ENCODE assay signal across 9 mouse cellular contexts in the genomic region with DNA sequence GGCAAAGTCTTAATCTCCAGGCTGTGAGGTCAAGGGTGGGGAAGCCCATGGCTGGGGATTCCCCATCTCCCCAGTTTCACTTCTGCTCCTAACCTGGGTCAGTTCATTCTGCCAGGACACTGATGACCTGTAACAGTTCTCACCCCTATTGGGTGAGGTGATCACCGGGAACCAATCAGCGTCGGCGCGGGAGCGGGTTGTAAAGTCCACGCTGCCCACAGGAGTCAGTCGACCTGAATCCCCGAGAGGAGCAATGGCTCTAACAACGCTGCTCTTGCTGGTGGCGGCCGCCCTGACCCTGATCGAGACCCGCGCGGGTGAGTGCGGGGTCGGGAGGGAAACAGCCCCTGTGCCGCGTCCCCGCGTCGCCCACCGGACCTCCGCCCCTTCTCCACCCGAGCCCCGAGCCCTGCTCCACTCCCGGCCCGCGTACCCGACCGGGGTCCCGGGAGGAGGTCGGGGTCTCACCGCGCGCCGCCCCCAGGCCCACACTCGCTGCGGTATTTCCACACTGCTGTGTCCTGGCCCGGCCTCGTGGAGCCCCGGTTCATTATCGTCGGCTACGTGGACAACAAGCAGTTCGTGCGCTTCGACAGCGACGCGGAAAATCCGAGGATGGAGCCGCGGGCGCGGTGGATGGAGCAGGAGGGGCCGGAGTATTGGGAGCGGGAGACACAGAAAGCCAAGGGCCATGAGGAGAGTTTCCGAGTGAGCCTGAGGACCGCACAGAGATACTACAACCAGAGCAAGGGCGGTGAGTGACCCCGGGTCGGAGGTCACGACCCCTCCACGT. TPM values are rescaled to one million over a fixed set of nuclear protein-coding genes. Genes with fewer than 3 reads are reported as not detected.
DNase-seq lines count a peak whose midpoint lies in the region; ATAC-seq and TF ChIP-seq lines count a peak whose summit lies in the region.
"Not testable (repeated sequence)": the region's sequence is repeated elsewhere in the genome, so short reads cannot be mapped to it uniquely, and the experiment has no call there.
"Had no signal": no experiment of that assay in that cellular context is flagged by ENCODE, and none has a peak within 500 bp of the region (broad histone marks: within the 10 kb centered on the region; RNA-seq: fewer than 3 reads in every experiment).

A gene (plus strand): TSS at position 227 of the 793 bp plus-strand sequence.

- peak within 1 kb of the TSS; percentile 36; the same call in 1 of the 2 replicates for H3K9ac ChIP-seq in forebrain, embryonic 12.5 days
- not testable (repeated sequence) for H3K9ac ChIP-seq in heart, postnatal 0 days (replicated peaks; ENCODE audit: low read depth, low read length)
- peak within 1 kb of the TSS; percentile 37; the same call in 1 of the 2 replicates for H3K9ac ChIP-seq in kidney, embryonic 14.5 days (ENCODE audit: low read depth, low read length)
- peak within 1 kb of the TSS; percentile 47; the same call in 1 of the 2 replicates for H3K9ac ChIP-seq in liver, embryonic 13.5 days
- H3K9ac ChIP-seq in midbrain, embryonic 15.5 days: 0 out of 2 replicates have a peak within 1 kb of the TSS, but pooled peaks have one; percentile 23

- WGBS in forebrain, embryonic 12.5 days: 2% methylated on average over 57 of the region's 66 CpGs
- WGBS in heart, postnatal 0 days: 2% methylated on average over 51 of the region's 66 CpGs
- 1% methylated on average over 52 of the region's 66 CpGs for WGBS in kidney, embryonic 14.5 days
- WGBS in liver, embryonic 13.5 days (ENCODE audit: insufficient replicate concordance): 4% methylated on average over 62 of the region's 66 CpGs
- 1% methylated on average over 58 of the region's 66 CpGs for WGBS in midbrain, embryonic 15.5 days

- not testable (repeated sequence) for TF ChIP-seq EP300 in heart, postnatal 0 days (IDR thresholded peaks at IDR 0.05; ENCODE audit: low read depth)

- ATAC-seq in forebrain, embryonic 12.5 days (ENCODE audit: low FRiP score): peak; percentile 69; the same call in 1 of the 2 replicates
- peak; percentile 71 for ATAC-seq in heart, postnatal 0 days (ENCODE audit: insufficient read depth, low read depth)
- ATAC-seq in kidney, embryonic 14.5 days (ENCODE audit: low FRiP score, low TSS enrichment): peak; percentile 71
- ATAC-seq in liver, embryonic 13.5 days (ENCODE audit: low read depth): peak; percentile 79
- peak; percentile 77 for ATAC-seq in midbrain, embryonic 15.5 days (replicated peaks)

- not testable (repeated sequence) for H3K9me3 ChIP-seq in forebrain, embryonic 12.5 days; heart, postnatal 0 days (replicated peaks; ENCODE audit: control insufficient read depth, low read length); kidney, embryonic 14.5 days (ENCODE audit: control insufficient read depth, low read length); liver, embryonic 13.5 days (replicated peaks); midbrain, embryonic 15.5 days

- H3K4me1 ChIP-seq in forebrain, embryonic 12.5 days; heart, postnatal 0 days (ENCODE audit: control insufficient read depth, insufficient read depth); kidney, embryonic 14.5 days (ENCODE audit: control insufficient read depth, insufficient read depth, low read length); liver, embryonic 13.5 days (replicated peaks); midbrain, embryonic 15.5 days: not testable (repeated sequence)

- DNase-seq in 416B (ENCODE audit: low read depth): peak; percentile 81
- DNase-seq in adrenal gland, postnatal 25 days: peak; percentile 65
- DNase-seq in heart, postnatal 0 days (ENCODE audit: low spot score); liver, embryonic 13.5 days: not testable (repeated sequence)
- DNase-seq in spleen, postnatal 14 days (ENCODE audit: low spot score in 2 of 2): peak; percentile 35 to 51

- H3K4me3 ChIP-seq in forebrain, embryonic 12.5 days (replicated peaks): peak within 1 kb of the TSS; percentile 38
- H3K4me3 ChIP-seq in heart, postnatal 0 days (ENCODE audit: low read depth, low read length): peak within 1 kb of the TSS; percentile 41
- peak within 1 kb of the TSS; percentile 40 for H3K4me3 ChIP-seq in kidney, embryonic 14.5 days (ENCODE audit: low read length)
- peak within 1 kb of the TSS; percentile 39 for H3K4me3 ChIP-seq in liver, embryonic 13.5 days (replicated peaks)
- H3K4me3 ChIP-seq in midbrain, embryonic 15.5 days: peak within 1 kb of the TSS; percentile 39

- not testable (repeated sequence) for TF ChIP-seq CTCF in heart, postnatal 0 days (IDR thresholded peaks at IDR 0.05; ENCODE audit: low read depth)

- H3K36me3 ChIP-seq in forebrain, embryonic 12.5 days (replicated peaks); heart, postnatal 0 days (replicated peaks; ENCODE audit: control insufficient read depth, insufficient read depth, low read length); kidney, embryonic 14.5 days (ENCODE audit: control insufficient read depth, insufficient read depth, low read length); liver, embryonic 13.5 days; midbrain, embryonic 15.5 days (replicated peaks): not testable (repeated sequence)

- not testable (repeated sequence) for H3K27ac ChIP-seq in forebrain, embryonic 12.5 days; heart, postnatal 0 days (ENCODE audit: low read depth); kidney, embryonic 14.5 days (ENCODE audit: low read depth, low read length); liver, embryonic 13.5 days; midbrain, embryonic 15.5 days

- peak within 1 kb of the TSS; percentile 68 for H3K4me2 ChIP-seq in forebrain, embryonic 12.5 days
- H3K4me2 ChIP-seq in heart, postnatal 0 days (ENCODE audit: low read depth, low read length): peak within 1 kb of the TSS; percentile 59
- H3K4me2 ChIP-seq in kidney, embryonic 14.5 days (replicated peaks; ENCODE audit: low read depth, low read length): peak within 1 kb of the TSS; percentile 61
- H3K4me2 ChIP-seq in liver, embryonic 13.5 days: peak within 1 kb of the TSS; percentile 51
- peak within 1 kb of the TSS; percentile 69 for H3K4me2 ChIP-seq in midbrain, embryonic 15.5 days

- peaks cover 48% of the 10 kb centered on the region for H3K27me3 ChIP-seq in forebrain, embryonic 12.5 days
- peaks cover 26% of the 10 kb centered on the region for H3K27me3 ChIP-seq in heart, postnatal 0 days (ENCODE audit: control insufficient read depth, insufficient read depth, low read length)
- H3K27me3 ChIP-seq in kidney, embryonic 14.5 days (ENCODE audit: control insufficient read depth, insufficient read depth, low read length): peaks cover 17% of the 10 kb centered on the region
- peaks cover 47% of the 10 kb centered on the region for H3K27me3 ChIP-seq in liver, embryonic 13.5 days
- H3K27me3 ChIP-seq in midbrain, embryonic 15.5 days (replicated peaks): peaks cover 18% of the 10 kb centered on the region

RNA-seq across cellular contexts. Expression of the gene that starts here (rescaled TPM):
- total RNA-seq in adrenal gland, postnatal 25 days (2021): 2.1 TPM in 1 of 2 replicates, not detected in the other
- 0.23 and 0.34 TPM in 2 replicates for polyA plus RNA-seq in forebrain, embryonic 12.5 days (2016; fragmentation: Nextera tagmentation; extraction: Ambion mirVana)
- 0.19 and 1.8 TPM in 2 replicates for total RNA-seq in heart, postnatal 0 days (2014; rRNA removed; ENCODE audit: low replicate concordance)
- 0.26 TPM in 2 replicates for polyA plus RNA-seq in heart, postnatal 0 days (2015; fragmentation: Nextera tagmentation; extraction: Ambion mirVana)
- polyA plus RNA-seq in kidney, embryonic 14.5 days (2014; fragmentation: Nextera tagmentation; extraction: Ambion mirVana): 2.2 and 2.8 TPM in 2 replicates
- polyA plus RNA-seq in liver, embryonic 13.5 days (2015; fragmentation: Nextera tagmentation; extraction: Ambion mirVana): 9.6 and 11.1 TPM in 2 replicates
- polyA plus RNA-seq in midbrain, embryonic 15.5 days (2015; fragmentation: Nextera tagmentation; extraction: Ambion mirVana): 0.89 and 1.1 TPM in 2 replicates
- polyA plus RNA-seq: C2C12 had no signal

Comparison
In these comparisons a context has a peak if more than half of its experiments do, and no peak if none do; other contexts are left out.
1. Peak in ATAC-seq, H3K4me3 ChIP-seq, H3K9ac ChIP-seq and H3K4me2 ChIP-seq in forebrain, embryonic 12.5 days; RNA of the gene not detected or under 1 TPM.